Mouse (Mus musculus): ENCODE data around the gene Tcf12.

- no peak for TF ChIP-seq POLR2A (IDR thresholded peaks at IDR 0.05; ENCODE audit: low read depth, low read length)
- no peak for TF ChIP-seq CTCF (IDR thresholded peaks at IDR 0.05; ENCODE audit: extremely low read depth, insufficient read depth, insufficient read length, insufficient replicate concordance)
These were observed 179.7 kb downstream of the Tcf12 start for GRCm38 (mm10) chr9:71931965-71932364.

All from spleen, adult 2 months (tissue).